Mouse (Mus musculus) E14TG2a.4 (cell line): ENCODE data around the gene Cxcl17.

Experiments used
- CTCF ChIP-seq: conservative IDR thresholded peaks from 2 replicates; pipeline ENCODE4 v1.5.1; 2014; ENCODE audit warnings: low read length
- NANOG ChIP-seq: IDR thresholded peaks from 2 replicates; pipeline ENCODE4 v1.6.1; 2014; ENCODE audit warnings: borderline replicate concordance, low read length, mixed read lengths
- POU5F1 ChIP-seq: IDR thresholded peaks from 2 replicates; pipeline ENCODE4 v1.6.1; 2014; ENCODE audit warnings: low read length, borderline replicate concordance

GRCm38 (mm10) chr7:25378181-25379100 lies 34.2 kb downstream of the Cxcl17 start:
- TF ChIP-seq CTCF (no peak), POU5F1 (no peak), NANOG (no peak)
